Mouse (Mus musculus) myocyte (in vitro differentiated cells): ENCODE results near the gene Gtpbp3. TPM values are rescaled to one million over a fixed set of nuclear protein-coding genes. Genes with fewer than 3 reads are reported as not detected.
A peak's percentile ranks its signal among the peaks of the same experiment; 100 is the strongest.

Experiments
- H3K27me3 ChIP-seq: one replicate; pipeline ENCODE4 v1.6.1; 2011; ENCODE audit not compliant: control insufficient read depth, insufficient read depth, insufficient read length
- H3K36me3 ChIP-seq: one replicate; pipeline ENCODE4 v1.6.1; 2011; ENCODE audit not compliant: control insufficient read depth, insufficient read depth
- H3K4me2 ChIP-seq: one replicate; pipeline ENCODE4 v1.6.1; 2011; ENCODE audit warnings: low read depth, control low read depth
- H3K4me3 ChIP-seq: one replicate; pipeline ENCODE4 v1.5.1; 2011; ENCODE audit warnings: mild to moderate bottlenecking, control low read depth, moderate library complexity
- H3K79me2 ChIP-seq: one replicate; pipeline ENCODE4 v1.6.1; 2011; ENCODE audit not compliant: control insufficient read depth, insufficient read depth
- H3ac ChIP-seq: one replicate; pipeline ENCODE4 v1.6.1; 2011; ENCODE audit not compliant: control insufficient read depth, insufficient read length
- CEBPB ChIP-seq: IDR thresholded peaks from 2 replicates; pipeline ENCODE4 v1.6.1; 2011; ENCODE audit warnings: mild to moderate bottlenecking, moderate library complexity; ENCODE audit not compliant: poor library complexity, insufficient read depth, severe bottlenecking
- E2F4 ChIP-seq: IDR thresholded peaks from one replicate; pipeline ENCODE4 v1.6.1; 2011; ENCODE audit warnings: mild to moderate bottlenecking, control low read depth, moderate library complexity; ENCODE audit not compliant: insufficient read depth
- MAX ChIP-seq: IDR thresholded peaks from one replicate; pipeline ENCODE4 v1.6.1; 2011; ENCODE audit warnings: low read depth, mild to moderate bottlenecking, control low read depth
- MYOD1 ChIP-seq, 3 experiments: IDR thresholded peaks; one replicate each; pipeline ENCODE4 v1.6.1; 2011; ENCODE audit warnings: control low read depth in 2 of 3, low read depth in 2 of 3, mild to moderate bottlenecking in 2 of 3, moderate library complexity in 1 of 3; ENCODE audit not compliant: insufficient read length in 2 of 3, control insufficient read depth in 1 of 3
- MYOG ChIP-seq, 3 experiments: IDR thresholded peaks; one replicate each; pipeline ENCODE4 v1.6.1; 2011; ENCODE audit warnings: control low read depth in 2 of 3, low read depth in 2 of 3, mild to moderate bottlenecking in 2 of 3; ENCODE audit not compliant: insufficient read length in 2 of 3, control insufficient read depth in 1 of 3, insufficient read depth in 1 of 3
- POLR2A ChIP-seq: IDR thresholded peaks from one replicate; pipeline ENCODE4 v1.6.1; 2011; ENCODE audit warnings: low read depth, mild to moderate bottlenecking, control low read depth, moderate library complexity; ENCODE audit not compliant: insufficient read length
- POLR2AphosphoS2 ChIP-seq: IDR thresholded peaks from one replicate; pipeline ENCODE4 v1.6.1; 2011; ENCODE audit warnings: low read depth, control low read depth; ENCODE audit not compliant: insufficient read length
- REST ChIP-seq: IDR thresholded peaks from one replicate; pipeline ENCODE4 v1.6.1; 2011; ENCODE audit warnings: mild to moderate bottlenecking, control low read depth, moderate library complexity; ENCODE audit not compliant: insufficient read depth, insufficient read length
- SRF ChIP-seq: IDR thresholded peaks from one replicate; pipeline ENCODE4 v1.6.1; 2011; ENCODE audit warnings: low read depth; ENCODE audit not compliant: control insufficient read depth, insufficient read length
- TCF12 ChIP-seq: IDR thresholded peaks from one replicate; pipeline ENCODE4 v1.6.1; 2011; ENCODE audit warnings: mild to moderate bottlenecking, control low read depth; ENCODE audit not compliant: poor library complexity, insufficient read depth, severe bottlenecking
- TCF3 ChIP-seq: IDR thresholded peaks from one replicate; pipeline ENCODE4 v1.6.1; 2011; ENCODE audit warnings: low read depth, control low read depth; ENCODE audit not compliant: insufficient read length
- USF1 ChIP-seq: IDR thresholded peaks from one replicate; pipeline ENCODE4 v1.6.1; 2011; ENCODE audit warnings: low read depth, mild to moderate bottlenecking, control low read depth, moderate library complexity
- polyA plus RNA-seq: library from polyadenylated mRNA; unstranded; fragments of >200 nt; fragmentation: generic; extraction: Trizol; gene quantifications from one replicate; pipeline ENCODE4 v1.2.1, GENCODE M21; 2012; ENCODE audit warnings: missing spikeins

The Gtpbp3 gene
- 17.5 TPM for polyA plus RNA-seq

DNA sequence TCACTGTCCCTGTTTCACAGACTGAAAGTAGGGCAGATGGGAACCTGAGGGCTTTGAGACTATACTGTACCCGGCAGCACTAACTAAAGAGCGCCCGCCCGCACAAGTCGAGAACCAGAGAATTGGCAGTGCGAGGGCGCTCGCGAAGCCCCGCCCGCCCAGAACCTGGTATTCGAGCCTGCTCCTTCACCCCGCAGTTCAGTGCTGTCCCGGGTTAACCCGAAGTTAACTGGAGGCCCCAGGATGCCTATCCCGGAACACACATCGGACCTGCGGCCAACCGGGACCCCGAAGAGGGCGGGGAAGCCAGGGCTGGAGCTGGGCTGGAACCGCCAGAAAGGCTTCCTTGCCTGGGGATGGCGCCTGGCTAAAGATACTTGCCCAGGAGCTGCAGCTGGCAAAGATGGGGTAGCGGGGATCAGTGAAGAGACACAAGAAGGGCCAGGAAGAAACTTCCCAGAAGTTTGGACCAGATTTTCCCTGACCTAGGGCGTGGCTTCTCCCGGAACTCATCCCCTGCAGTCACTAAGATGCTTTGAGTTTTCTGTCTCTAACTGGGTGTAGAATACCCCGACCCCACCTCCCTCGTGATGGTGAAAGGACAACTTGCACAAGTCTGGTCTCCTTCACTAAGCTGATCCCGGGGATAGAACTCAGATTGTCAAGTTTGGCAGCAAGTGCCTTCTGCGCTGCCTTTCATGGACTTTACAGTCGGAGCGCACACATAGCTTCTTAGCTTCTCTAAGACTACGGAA is at the start of gene Gtpbp3:
Gene Gtpbp3 (plus strand): TSS at position 413 of the 755 bp plus-strand sequence.
- TF ChIP-seq MAX, result no peak
- no peak for TF ChIP-seq SRF
- TF ChIP-seq E2F4, result no peak
- peak; percentile 52 for TF ChIP-seq POLR2A
- TF ChIP-seq USF1, result no peak
- TF ChIP-seq MYOG (IDR thresholded peaks at IDR 0.05; ENCODE audit: control insufficient read depth in 1 of 3, insufficient read depth in 1 of 3, insufficient read length in 2 of 3, low read depth in 2 of 3), result no peak
- no peak for TF ChIP-seq CEBPB
- TF ChIP-seq TCF12, result no peak
- no peak for TF ChIP-seq TCF3
- TF ChIP-seq MYOD1 (IDR thresholded peaks at IDR 0.05; ENCODE audit: control insufficient read depth in 1 of 3, insufficient read length in 2 of 3, low read depth in 2 of 3), result no peak
- TF ChIP-seq REST, result no peak
- peak; percentile 35 for TF ChIP-seq POLR2AphosphoS2
- Histone ChIP-seq H3ac (peak within 1 kb of the TSS; percentile 67), H3K36me3 (no peaks in the 10 kb centered on the region), H3K79me2 (no peaks in the 10 kb centered on the region), H3K27me3 (no peaks in the 10 kb centered on the region), H3K4me2 (peak within 1 kb of the TSS; percentile 81), H3K4me3 (peak within 1 kb of the TSS; percentile 47)

DNA sequence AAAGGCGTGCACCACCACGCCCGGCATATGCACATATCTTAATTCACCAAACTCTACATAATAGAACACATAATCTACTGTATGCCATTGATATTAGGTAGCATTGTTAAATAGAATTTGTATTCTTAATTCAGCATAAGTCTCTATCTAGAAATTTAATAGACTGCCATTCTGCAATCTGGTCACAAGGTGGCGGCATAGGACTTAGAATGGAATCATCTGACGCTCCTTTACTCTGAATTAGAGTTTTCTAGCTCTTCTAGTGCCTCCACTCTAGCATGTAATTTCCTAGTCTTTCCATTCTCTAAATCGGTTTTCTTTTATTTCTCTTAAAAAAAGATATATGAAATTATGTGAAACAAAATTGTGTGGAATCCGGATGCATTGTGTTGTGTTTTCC is 46.5 kb upstream of the Gtpbp3 start:
- no peaks in the 10 kb centered on the region for H3K79me2 ChIP-seq
- TF ChIP-seq USF1, result no peak
- no peak overlapping the region for H3ac ChIP-seq

DNA sequence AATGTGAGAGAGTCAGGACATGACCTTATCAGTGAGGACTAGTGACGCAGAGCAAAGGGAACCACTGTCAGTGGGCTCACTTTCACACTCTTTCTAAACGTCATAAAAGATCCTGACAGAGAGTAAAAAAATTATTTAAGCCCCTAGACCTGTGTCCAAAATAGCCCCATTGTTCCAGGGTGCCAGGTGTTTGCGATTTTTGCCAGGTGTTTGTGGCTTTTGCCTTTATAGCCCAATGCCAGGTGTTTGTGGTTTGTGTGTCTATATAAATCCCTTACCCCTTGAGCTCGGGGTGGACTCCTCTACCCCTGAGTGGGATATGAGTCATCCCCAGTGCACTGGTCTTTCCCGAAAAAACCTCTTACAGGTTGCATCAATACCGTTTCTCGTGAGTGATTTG is 42.8 kb upstream of the Gtpbp3 start:
- Histone ChIP-seq H3K27me3 (no peaks in the 10 kb centered on the region), H3K79me2 (no peaks in the 10 kb centered on the region), H3K4me3 (no peak overlapping the region), H3K4me2 (no peak overlapping the region), H3K36me3 (no peaks in the 10 kb centered on the region), H3ac (no peak overlapping the region)
- TF ChIP-seq MYOD1 (IDR thresholded peaks at IDR 0.05; ENCODE audit: control insufficient read depth in 1 of 3, insufficient read length in 2 of 3, low read depth in 2 of 3) (peak; percentile 41 to 75 (median 52)), MYOG (IDR thresholded peaks at IDR 0.05; ENCODE audit: control insufficient read depth in 1 of 3, insufficient read depth in 1 of 3, insufficient read length in 2 of 3, low read depth in 2 of 3) (peak in 1 of 3 experiments; percentile 55), TCF12 (peak; percentile 76), USF1 (no peak), POLR2AphosphoS2 (no peak), CEBPB (no peak), SRF (no peak), REST (no peak), POLR2A (no peak)

More for the DNA sequence above, 46.5 kb upstream of the Gtpbp3 start:
- no peaks in the 10 kb centered on the region for H3K36me3 ChIP-seq
- H3K27me3 ChIP-seq, result no peaks in the 10 kb centered on the region
- H3K4me3 ChIP-seq, result no peak overlapping the region
- no peak overlapping the region for H3K4me2 ChIP-seq

DNA sequence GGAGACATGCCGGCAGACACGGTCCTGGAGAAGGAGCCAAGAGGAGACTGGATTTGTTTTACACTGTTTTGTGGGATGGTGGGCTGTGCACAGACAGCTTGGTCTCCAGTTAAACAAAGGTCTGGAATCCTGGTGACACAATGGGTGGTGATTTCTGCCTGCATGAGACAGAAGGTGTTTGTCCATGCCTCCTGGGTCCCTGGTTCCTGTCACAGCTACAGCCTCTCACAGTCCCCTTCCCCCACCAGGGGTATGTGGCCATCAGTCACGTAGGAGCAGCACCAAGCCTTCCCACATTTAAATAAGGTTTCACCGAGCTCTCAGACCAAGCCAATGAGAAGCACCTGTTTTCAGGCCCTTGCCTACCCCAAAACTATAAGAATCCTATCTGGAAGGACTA is 36.6 kb upstream of the Gtpbp3 start:
- TF ChIP-seq MYOG (IDR thresholded peaks at IDR 0.05; ENCODE audit: control insufficient read depth in 1 of 3, insufficient read depth in 1 of 3, insufficient read length in 2 of 3, low read depth in 2 of 3) (no peak), USF1 (no peak), MYOD1 (IDR thresholded peaks at IDR 0.05; ENCODE audit: control insufficient read depth in 1 of 3, insufficient read length in 2 of 3, low read depth in 2 of 3) (no peak), TCF12 (no peak), CEBPB (no peak), REST (no peak), TCF3 (no peak), MAX (no peak), POLR2AphosphoS2 (no peak), SRF (no peak), POLR2A (no peak)
- Histone ChIP-seq H3K4me3 (no peak overlapping the region), H3ac (no peak overlapping the region), H3K36me3 (no peaks in the 10 kb centered on the region), H3K4me2 (no peak overlapping the region), H3K79me2 (no peaks in the 10 kb centered on the region), H3K27me3 (no peaks in the 10 kb centered on the region)

DNA sequence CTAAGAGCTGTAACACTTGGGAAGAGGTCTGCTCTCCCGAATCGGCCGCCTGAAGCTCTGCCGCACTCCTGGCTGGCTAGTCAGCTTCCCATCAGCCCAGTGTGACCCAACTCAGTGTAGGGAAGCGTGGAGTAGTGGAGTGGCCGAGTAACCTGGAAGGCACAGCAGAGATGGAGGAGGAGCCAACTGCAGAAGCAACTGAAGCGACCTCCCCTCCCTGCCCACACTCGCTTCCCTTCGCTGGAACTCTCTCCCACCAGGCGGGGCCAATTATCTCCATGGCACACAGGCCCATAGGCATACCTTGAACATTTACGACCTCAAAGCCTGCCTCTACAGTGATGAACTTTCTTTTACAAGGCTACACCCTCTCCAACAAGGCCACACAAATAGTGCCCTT is 36.1 kb upstream of the Gtpbp3 start:
- Histone ChIP-seq H3K27me3 (no peaks in the 10 kb centered on the region), H3ac (no peak overlapping the region), H3K79me2 (no peaks in the 10 kb centered on the region), H3K4me3 (no peak overlapping the region), H3K36me3 (no peaks in the 10 kb centered on the region), H3K4me2 (no peak overlapping the region)
- no peak for TF ChIP-seq CEBPB
- no peak for TF ChIP-seq E2F4
- no peak for TF ChIP-seq POLR2AphosphoS2
- TF ChIP-seq USF1, result no peak
- TF ChIP-seq POLR2A, result no peak
- no peak for TF ChIP-seq MAX
- no peak for TF ChIP-seq SRF
- no peak for TF ChIP-seq MYOG (IDR thresholded peaks at IDR 0.05; ENCODE audit: control insufficient read depth in 1 of 3, insufficient read depth in 1 of 3, insufficient read length in 2 of 3, low read depth in 2 of 3)
